Comparison of ENCODE assay signal across 23 mouse cellular contexts in the genomic region with DNA sequence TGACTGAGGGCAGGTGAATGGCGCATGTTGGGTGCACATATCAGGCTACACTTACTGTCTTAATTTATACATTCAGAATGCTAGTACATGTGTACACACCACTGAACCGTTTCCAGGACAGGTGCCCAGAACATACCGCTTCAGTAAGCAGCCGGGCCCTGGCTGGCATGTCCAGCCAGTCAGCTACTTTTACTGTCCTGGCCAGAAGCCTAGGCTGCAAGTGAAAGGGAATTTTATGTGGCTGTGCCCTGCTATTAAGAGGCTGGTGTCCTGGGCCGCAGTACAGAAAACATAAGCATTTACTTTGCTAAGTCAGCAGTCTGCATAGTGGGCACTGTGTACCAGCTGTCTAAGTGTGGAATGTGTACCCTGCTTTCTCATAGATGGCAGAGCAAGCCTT. TPM values are rescaled to one million over a fixed set of nuclear protein-coding genes. Genes with fewer than 3 reads are reported as not detected.
DNase-seq lines count a peak whose midpoint lies in the region; ATAC-seq lines count a peak whose summit lies in the region.
"Had no signal": no experiment of that assay in that cellular context is flagged by ENCODE, and none has a peak within 500 bp of the region (broad histone marks: within the 10 kb centered on the region; RNA-seq: fewer than 3 reads in every experiment).

No protein-coding gene starts in this region.

- no peaks in the 10 kb centered on the region for H3K9me3 ChIP-seq in hindbrain, embryonic 13.5 days
- no peaks in the 10 kb centered on the region for H3K9me3 ChIP-seq in hindbrain, embryonic 14.5 days (ENCODE audit: control insufficient read depth, low read length)
- H3K9me3 ChIP-seq: forebrain, embryonic 15.5 days; G1E; heart, embryonic 15.5 days; hindbrain, embryonic 10.5 days; midbrain, embryonic 13.5 days had no signal

- no peak for ATAC-seq in cerebellum, adult (ENCODE audit: insufficient number of reproducible peaks, low FRiP score, low TSS enrichment)
- ATAC-seq in hindbrain, embryonic 13.5 days (ENCODE audit: low FRiP score): no peak
- ATAC-seq in hindbrain, embryonic 14.5 days (ENCODE audit: low FRiP score): no peak
- ATAC-seq: forebrain, embryonic 15.5 days; liver, postnatal 0 days; midbrain, embryonic 13.5 days had no signal

- WGBS in hindbrain, embryonic 13.5 days: 93% methylated on average over 5 of the region's 5 CpGs
- WGBS in hindbrain, embryonic 14.5 days: 95% methylated on average over 5 of the region's 5 CpGs

- no peaks in the 10 kb centered on the region for H3K27me3 ChIP-seq in hindbrain, embryonic 13.5 days
- H3K27me3 ChIP-seq in hindbrain, embryonic 14.5 days (ENCODE audit: control insufficient read depth, insufficient read depth, low read length): no peaks in the 10 kb centered on the region
- H3K27me3 ChIP-seq: forebrain, embryonic 15.5 days; heart, embryonic 15.5 days; midbrain, embryonic 13.5 days had no signal

- H3K4me1 ChIP-seq in hindbrain, embryonic 13.5 days (replicated peaks): peaks cover 20% of the 10 kb centered on the region
- H3K4me1 ChIP-seq in hindbrain, embryonic 14.5 days (replicated peaks; ENCODE audit: control insufficient read depth, insufficient read depth, low read length): peaks cover 5% of the 10 kb centered on the region; the same call in 1 of the 2 replicates

- H3K36me3 ChIP-seq in hindbrain, embryonic 13.5 days: peaks cover 74% of the 10 kb centered on the region
- H3K36me3 ChIP-seq in hindbrain, embryonic 14.5 days (replicated peaks; ENCODE audit: control insufficient read depth, insufficient read depth): peaks cover 77% of the 10 kb centered on the region

- H3K4me2 ChIP-seq in hindbrain, embryonic 13.5 days: no peak overlapping the region
- H3K4me2 ChIP-seq in hindbrain, embryonic 14.5 days (replicated peaks): no peak overlapping the region
- H3K4me2 ChIP-seq: forebrain, embryonic 15.5 days; heart, embryonic 15.5 days; midbrain, embryonic 13.5 days had no signal

- H3K4me3 ChIP-seq in hindbrain, embryonic 13.5 days: no peak overlapping the region
- H3K4me3 ChIP-seq in hindbrain, embryonic 14.5 days (replicated peaks; ENCODE audit: low read length): no peak overlapping the region
- H3K4me3 ChIP-seq: forebrain, embryonic 15.5 days; heart, embryonic 15.5 days; hindbrain, embryonic 10.5 days; layer of hippocampus, adult 2 months; midbrain, embryonic 13.5 days had no signal

- 0 out of 2 replicates have a peak overlapping the region, but pooled peaks have one; percentile 10 for H3K9ac ChIP-seq in hindbrain, embryonic 13.5 days
- H3K9ac ChIP-seq in hindbrain, embryonic 14.5 days: no peak overlapping the region
- H3K9ac ChIP-seq: forebrain, embryonic 15.5 days; heart, embryonic 15.5 days; liver, postnatal 0 days; midbrain, embryonic 13.5 days had no signal

- H3K27ac ChIP-seq in hindbrain, embryonic 13.5 days: no peak overlapping the region
- H3K27ac ChIP-seq in hindbrain, embryonic 14.5 days: no peak overlapping the region
- H3K27ac ChIP-seq: forebrain, embryonic 15.5 days; heart, embryonic 15.5 days; hindbrain, embryonic 10.5 days; layer of hippocampus, adult 2 months; midbrain, embryonic 13.5 days had no signal

- peak; percentile 44 to 53 for DNase-seq in cerebellum, postnatal 25 days
- DNase-seq in hindbrain, embryonic 14.5 days (ENCODE audit: low spot score): no peak
- peak; percentile 35 for DNase-seq in urinary bladder, postnatal 14 days (ENCODE audit: low spot score)
- DNase-seq in urinary bladder, postnatal 36 days (ENCODE audit: low spot score in 2 of 2): no peak
- no peak for DNase-seq in layer of hippocampus, adult 18-20 months (ENCODE audit: low spot score in 2 of 2)
- no peak for DNase-seq in embryo, embryonic 10.5 days (ENCODE audit: low spot score)
- DNase-seq: adrenal gland, postnatal 25 days; cerebellum, adult 8-10 months; layer of hippocampus, postnatal 36 days; liver, postnatal 0 days; lung, postnatal 14 days; right cerebral cortex, postnatal 25 days; thymus, adult 2 months had no signal

RNA-seq across cellular contexts. Expression of a gene that starts 4.1 kb away (rescaled TPM):
- 18.6 and 24.2 TPM in 2 replicates for polyA plus RNA-seq in hindbrain, embryonic 13.5 days (2015; fragmentation: Nextera tagmentation; extraction: Ambion mirVana)
- 5.4 and 7.0 TPM in 2 replicates for polyA plus RNA-seq in hindbrain, embryonic 14.5 days (2014; fragmentation: Nextera tagmentation; extraction: Ambion mirVana)
- 10 to 100 TPM; 21.5 to 22.0 TPM for total RNA-seq in layer of hippocampus, adult 18-20 months (2021)

RNA-seq across cellular contexts. Expression of a gene that starts 14.3 kb away (rescaled TPM):
- polyA plus RNA-seq in hindbrain, embryonic 13.5 days (2015; fragmentation: Nextera tagmentation; extraction: Ambion mirVana): 8.4 and 11.1 TPM in 2 replicates
- polyA plus RNA-seq in hindbrain, embryonic 14.5 days (2014; fragmentation: Nextera tagmentation; extraction: Ambion mirVana): 13.4 and 13.8 TPM in 2 replicates
- total RNA-seq in layer of hippocampus, adult 18-20 months (2021): 100 to 1,000 TPM in 1 of 2 experiments, 10 to 100 TPM in 1; 93.4 to 102 TPM
- total RNA-seq: liver, adult 2 months; megakaryocyte, adult 5-6 weeks had no signal
- polyA plus RNA-seq: liver, postnatal 0 days had no signal

RNA-seq across cellular contexts. Expression of a gene that starts 15.3 kb away (rescaled TPM):
- 123 and 132 TPM in 2 replicates for polyA plus RNA-seq in hindbrain, embryonic 13.5 days (2015; fragmentation: Nextera tagmentation; extraction: Ambion mirVana)
- polyA plus RNA-seq in hindbrain, embryonic 14.5 days (2014; fragmentation: Nextera tagmentation; extraction: Ambion mirVana): 145 and 148 TPM in 2 replicates
- total RNA-seq in layer of hippocampus, adult 18-20 months (2021): 10 to 100 TPM; 63.4 to 65.5 TPM

RNA-seq across cellular contexts. Expression of a gene that starts 15.5 kb away (rescaled TPM):
- polyA plus RNA-seq in hindbrain, embryonic 13.5 days (2015; fragmentation: Nextera tagmentation; extraction: Ambion mirVana): 7.1 and 8.0 TPM in 2 replicates
- polyA plus RNA-seq in hindbrain, embryonic 14.5 days (2014; fragmentation: Nextera tagmentation; extraction: Ambion mirVana): 6.1 and 8.7 TPM in 2 replicates
- 10 to 100 TPM in 1 of 2 experiments, 1 to 10 TPM in 1; 9.3 to 11.3 TPM for total RNA-seq in layer of hippocampus, adult 18-20 months (2021)

Comparison
In these comparisons a context has a peak if more than half of its experiments do, and no peak if none do; other contexts are left out.
1. DNase-seq: peak in cerebellum, postnatal 25 days (2 of 2) and urinary bladder, postnatal 14 days (single experiment); none in hindbrain, embryonic 14.5 days (single experiment), urinary bladder, postnatal 36 days (0 of 2), layer of hippocampus, adult 18-20 months (0 of 2) and embryo, embryonic 10.5 days (single experiment).